Mouse (Mus musculus) kidney, adult 18-20 months (tissue): ENCODE measurements around the gene Ppm1a.

Source experiments
- DNase-seq: peaks from one replicate; pipeline ENCODE4 v3.0.0; 2021

The Ppm1a gene

DNA sequence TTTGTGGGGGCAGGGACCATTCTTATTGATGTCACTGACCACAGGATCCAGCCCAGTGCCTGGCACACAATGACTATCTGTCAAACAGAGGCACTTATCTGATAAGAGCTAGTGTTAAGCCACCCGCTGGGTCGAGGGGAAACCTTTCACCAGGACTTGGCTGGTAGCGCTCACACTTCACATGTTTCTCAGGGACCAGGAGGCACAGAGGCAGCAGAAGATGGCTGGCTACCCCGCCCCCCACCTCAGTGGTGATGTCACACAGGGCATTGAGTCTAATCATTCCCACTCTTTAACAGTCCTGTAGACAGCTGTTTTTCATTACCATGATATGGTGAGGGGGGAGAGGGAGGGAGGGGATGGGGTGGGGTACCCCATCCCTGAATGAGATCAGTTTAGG lies at the start of gene Ppm1a:
Ppm1a (plus strand) TSS at position 370 of the 400 bp plus-strand sequence.
- no peak for DNase-seq

DNA sequence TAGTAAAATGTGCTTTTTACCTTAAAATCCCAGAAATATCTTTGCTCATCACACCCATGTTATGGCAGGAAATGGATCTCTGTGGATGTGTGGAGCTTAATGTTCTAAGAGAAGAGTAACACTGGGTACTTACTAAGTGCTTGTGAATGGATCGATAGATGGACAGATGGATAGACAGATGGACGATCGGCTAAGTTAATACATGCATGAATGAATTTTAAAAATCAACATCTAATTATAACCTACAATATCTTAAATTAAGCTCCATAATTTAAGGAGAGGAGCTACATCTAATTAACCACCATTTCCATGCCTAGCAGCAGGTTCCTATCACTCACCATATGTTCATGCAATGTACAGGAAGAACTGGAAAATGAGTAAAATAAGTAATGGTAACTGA lies 47.3 kb upstream of the Ppm1a start:
- DNase-seq: no peak

DNA sequence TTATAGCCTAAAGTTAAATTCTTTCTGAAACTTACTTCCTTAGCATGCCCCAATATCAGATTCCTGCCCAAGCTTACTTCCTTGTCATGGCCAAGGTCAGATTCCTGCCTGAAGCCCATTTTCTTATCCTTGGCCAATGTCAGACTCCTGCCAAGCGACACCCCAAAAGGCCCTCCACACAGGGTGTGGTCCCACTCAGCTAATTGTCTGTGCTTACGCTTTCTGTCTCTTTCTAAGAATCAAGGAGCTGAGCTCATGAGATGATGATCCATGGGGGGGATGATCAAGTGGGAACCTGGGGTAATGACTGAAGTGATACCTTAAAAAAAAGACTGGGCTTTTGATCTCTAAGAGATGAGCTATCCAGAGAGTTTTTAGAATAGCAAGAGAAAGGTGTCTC lies 42.4 kb upstream of the Ppm1a start:
- no peak for DNase-seq

GRCm38 (mm10) chr12:72715846-72716245 lies 41.4 kb upstream of the Ppm1a start:
- DNase-seq: no peak

GRCm38 (mm10) chr12:72719046-72719445 lies 38.2 kb upstream of the Ppm1a start:
- no peak for DNase-seq

GRCm38 (mm10) chr12:72719452-72720087 lies 37.7 kb upstream of the Ppm1a start:
- DNase-seq: no peak

GRCm38 (mm10) chr12:72721710-72722109 lies 35.5 kb upstream of the Ppm1a start:
- no peak for DNase-seq

- peak; percentile 10 for DNase-seq
Measured at GRCm38 (mm10) chr12:72723965-72724364, 33.3 kb upstream of the Ppm1a start.

DNA sequence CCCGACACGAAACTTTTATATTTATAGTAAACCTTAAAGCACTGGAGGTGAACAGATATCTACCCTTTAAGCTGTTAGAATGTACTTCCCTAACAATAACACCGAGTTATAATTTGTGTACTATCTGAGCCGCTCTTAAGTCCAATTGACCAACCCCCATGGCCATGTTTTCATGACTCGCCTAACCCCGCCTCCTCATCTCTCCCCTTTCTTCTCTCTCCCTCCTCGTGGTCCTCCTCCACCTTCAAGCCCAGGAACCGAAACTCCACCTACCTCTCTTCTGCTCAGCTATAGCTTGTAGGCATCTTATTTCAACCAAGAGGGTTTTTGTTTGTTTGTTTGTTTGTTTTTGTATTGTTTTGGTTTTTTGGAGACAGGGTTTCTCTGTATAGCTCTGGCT lies 30.2 kb upstream of the Ppm1a start:
- DNase-seq: no peak

- DNase-seq: no peak
Measured at GRCm38 (mm10) chr12:72727611-72728010, 29.6 kb upstream of the Ppm1a start.

DNA sequence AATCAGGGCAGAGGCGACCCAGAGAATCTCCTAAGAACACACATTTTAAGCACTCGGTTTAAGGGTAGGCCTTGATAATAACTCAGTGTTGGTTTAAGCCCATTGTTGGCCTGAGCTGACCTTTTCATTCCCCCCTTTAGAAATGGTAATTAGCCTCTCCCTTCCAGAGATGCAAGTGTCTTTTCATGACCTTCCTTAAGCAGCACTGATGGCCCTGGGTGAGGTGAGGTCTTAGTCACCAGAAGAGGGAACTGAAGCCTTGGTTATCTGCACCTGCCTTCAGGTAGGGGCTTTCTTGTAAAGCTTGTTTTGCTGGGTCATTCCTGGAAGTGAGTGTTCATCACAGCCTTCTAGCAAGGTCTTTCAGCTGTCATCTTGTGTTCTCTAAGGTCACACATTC lies 23.1 kb upstream of the Ppm1a start:
- no peak for DNase-seq

DNA sequence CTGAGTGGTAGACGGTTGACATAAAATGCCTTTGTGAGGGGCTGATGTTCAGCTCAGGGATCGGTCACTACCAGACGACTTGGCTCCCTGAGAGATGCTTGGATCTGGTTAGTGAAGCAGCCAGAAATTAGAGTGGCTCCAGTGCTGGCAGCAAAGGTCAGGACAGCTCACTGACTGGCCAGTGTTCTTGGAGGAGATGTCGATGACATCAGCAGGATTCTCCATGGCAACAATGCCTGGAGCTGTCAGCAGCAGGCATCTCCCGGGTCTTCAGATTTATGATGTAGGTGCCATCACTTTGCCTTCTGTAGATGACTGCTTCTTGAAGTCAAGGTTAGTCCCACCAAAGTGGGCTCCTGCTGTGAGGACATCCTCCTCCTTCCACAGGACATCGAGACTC lies 16.1 kb upstream of the Ppm1a start:
- DNase-seq: no peak

DNA sequence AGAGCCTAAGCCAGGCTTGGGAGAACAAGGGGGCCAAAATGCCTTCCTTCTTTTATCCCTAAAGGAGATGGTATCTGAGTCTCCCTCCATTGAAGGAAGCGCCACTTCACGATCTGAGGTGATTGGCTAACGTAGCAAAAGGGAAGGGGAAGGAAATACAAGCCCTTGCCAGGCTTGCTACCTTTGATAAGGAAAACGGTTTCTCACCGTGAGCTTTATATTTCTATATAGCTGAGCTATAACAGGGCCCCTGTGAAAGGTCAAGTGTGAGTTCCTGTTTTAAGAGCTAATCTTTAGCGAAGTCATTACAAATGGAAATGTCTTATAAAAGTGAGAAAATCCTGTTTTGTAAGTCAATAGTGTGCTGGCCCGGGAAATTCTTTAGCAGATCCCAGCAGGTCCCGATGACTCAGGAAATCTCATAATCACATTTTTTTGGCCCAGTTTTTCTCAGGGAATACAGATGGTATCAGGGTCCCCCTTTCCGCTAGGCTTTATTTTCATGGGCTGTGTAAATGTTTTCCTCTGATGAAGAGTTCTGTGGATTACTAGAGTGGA lies 12.4 kb upstream of the Ppm1a start:
- DNase-seq: no peak

DNA sequence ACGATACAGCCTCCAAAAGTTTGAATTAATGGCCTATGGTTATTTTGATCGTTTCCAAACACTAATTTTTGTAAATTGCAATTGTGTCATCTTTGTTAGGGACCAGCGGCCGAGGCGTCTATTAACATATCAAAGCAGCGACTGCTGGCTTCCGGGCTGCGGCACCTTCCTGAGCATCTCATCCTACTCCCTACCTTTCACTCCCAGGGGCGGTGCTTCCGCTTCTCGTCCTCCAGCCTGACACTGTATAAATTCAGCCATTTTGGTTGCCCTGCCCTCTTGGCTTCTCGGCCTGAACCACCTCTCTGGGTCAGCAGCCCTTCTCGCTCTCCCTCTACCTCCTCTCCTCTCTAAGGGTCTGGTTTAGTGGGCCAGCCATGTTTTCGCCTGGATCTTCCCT lies 11.8 kb upstream of the Ppm1a start:
- DNase-seq: no peak

- DNase-seq: no peak
Measured at GRCm38 (mm10) chr12:72748341-72748740, 8.9 kb upstream of the Ppm1a start.

GRCm38 (mm10) chr12:72748841-72749240 lies 8.4 kb upstream of the Ppm1a start:
- no peak for DNase-seq

DNA sequence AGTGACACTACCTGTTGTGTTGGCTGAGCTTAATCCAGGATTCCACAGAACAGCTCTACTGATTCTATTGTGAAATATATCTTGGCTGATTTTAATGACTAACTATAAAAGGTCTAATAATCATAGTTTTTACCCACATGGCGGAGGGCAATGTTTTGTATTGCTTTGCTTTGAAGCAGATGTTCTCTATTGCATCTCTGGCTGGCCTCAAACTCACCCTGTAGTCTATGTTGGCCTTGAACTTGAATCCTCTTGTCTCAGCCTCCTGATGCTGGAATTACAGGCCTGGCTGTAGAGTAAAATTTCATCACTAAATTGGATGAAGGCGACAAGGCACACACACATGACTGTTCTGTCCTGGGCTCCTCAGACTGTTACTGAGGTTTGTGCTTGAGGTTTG lies 7.8 kb upstream of the Ppm1a start:
- no peak for DNase-seq

DNA sequence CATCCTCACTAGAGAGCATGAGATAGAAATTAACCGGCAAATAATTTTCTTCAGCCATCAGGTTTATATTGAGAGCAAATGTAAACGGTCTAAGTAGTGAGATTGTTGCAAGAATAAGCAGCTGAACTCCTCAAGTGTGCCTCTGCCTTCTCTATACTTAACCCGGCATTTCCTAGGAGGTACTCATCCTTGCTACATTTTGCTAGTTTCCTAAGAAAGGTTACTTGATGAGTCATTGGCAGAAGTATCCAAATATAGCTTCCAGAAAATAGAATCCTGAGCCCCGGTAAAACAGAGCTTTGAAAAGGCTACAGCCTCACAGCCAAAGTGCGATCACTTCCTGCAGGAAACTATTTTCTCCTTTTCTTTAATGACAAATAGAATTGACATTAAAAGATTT lies 7.2 kb upstream of the Ppm1a start:
- no peak for DNase-seq

- no peak for DNase-seq
Measured at GRCm38 (mm10) chr12:72750606-72751005, 6.6 kb upstream of the Ppm1a start.

DNA sequence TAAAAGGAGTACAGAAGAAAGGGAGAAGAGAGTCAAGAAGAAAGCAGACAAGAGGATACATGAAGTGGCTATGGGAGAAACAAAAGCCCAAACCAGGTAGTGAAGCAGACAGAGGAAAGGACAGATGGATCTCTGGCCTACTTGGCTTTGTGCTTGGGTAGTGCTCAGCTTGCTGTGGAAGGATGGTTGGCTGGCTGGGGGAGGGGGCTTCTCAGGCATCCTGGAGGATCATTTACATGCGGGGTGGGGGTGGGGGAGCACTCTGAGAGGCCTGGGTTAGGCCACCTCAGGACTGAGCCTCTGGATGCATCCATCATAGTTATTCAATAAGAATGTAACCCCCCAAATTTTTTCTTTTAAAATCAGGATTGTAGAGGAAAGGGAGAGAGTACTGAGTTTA lies 341 bp downstream of the Ppm1a start:
- DNase-seq: no peak

- no peak for DNase-seq
Measured at GRCm38 (mm10) chr12:72759956-72760355, 2.7 kb downstream of the Ppm1a start.

DNA sequence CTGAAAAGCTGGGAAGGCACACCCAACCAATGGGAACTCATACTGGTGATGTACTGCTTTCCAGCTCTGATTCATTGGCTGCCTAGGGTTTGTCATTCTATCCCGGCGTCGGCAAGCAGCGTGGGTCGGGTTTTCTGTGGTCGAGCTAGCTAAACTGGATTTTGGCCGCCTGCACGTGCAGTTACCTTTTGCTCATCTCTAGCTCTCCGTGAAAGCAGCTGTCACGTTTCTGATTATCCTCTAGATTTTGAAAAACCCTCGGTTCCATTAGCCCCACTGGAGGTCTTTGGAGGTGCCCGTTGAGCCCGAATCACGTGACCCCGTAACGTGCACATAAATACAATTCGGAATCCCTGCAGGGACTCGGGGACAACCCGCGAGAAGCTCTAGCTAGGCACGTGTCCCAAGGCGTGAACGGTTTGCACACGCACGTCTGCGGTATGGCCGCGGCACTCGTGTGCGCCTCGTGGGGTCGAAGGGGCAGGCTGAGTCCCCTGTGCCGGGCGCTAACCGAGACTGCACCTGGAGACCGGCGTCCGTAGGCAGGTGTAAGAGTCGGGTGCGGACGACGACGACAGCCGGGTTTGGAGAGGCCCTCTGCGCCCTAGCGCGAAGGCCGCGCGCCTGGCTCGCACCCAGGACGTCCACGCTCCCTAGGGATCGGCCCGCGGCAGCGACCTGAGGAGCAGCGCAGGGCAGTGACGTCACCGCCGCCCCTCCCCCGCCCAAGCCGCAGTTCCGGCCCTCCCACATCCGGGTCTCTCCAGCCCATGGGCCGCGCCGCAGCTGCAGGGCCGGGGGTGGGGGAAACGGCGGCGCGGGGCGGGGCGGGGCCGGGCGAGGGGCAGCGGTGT lies 3.3 kb downstream of the Ppm1a start:
- DNase-seq: peak; percentile 92

DNA sequence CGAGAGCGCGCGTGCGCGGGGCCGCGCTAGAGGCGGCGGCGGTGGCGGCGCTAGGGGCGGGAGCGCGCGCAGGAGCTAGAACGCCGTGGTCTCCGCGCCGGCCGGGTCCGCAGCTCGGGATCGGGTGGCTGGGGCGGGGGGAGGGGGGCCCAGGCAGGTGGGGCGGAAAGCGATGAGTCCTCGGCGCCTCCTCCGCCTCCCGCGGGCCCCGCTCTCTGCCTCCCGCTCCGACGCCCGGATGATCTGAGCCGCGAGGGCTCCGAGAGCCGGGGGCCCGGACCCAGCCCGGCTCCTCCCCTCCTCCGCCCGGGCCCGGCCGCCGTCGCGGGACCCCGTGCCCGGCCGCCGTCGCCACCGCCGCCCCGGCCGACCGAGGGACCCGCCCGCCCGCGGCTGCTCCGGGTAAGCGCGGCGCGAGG lies 4.0 kb downstream of the Ppm1a start:
- DNase-seq: no peak

DNA sequence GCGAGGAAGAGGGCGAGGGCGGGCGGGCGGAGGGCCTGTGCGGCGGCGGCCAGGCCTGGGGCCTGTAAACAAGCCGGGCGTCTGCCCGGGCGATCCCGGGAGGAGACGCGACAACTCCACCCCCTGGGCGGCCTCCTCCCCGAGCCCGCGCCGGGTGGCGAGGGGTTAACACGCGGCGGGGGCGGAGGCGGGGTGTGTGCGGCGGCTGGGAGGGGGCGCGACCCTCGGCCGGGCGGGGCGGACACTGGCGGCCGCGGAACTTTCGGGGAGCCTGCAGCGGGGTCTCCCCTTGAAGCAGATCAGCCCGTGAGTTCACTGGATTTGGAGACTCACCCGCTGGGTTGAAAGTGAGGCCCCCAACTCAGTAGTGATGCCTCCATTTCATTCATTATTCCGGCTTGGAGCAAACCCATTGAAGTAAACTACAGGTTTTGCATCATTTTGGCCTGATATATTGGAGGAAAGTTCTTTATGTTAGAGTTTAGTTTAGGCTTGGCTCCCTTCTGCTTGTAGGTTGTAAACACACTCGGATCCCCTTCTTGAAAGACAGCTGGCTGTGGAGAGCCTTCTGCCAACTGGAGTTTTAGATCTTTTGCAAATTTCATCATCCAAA lies 4.5 kb downstream of the Ppm1a start:
- peak; percentile 68 for DNase-seq
